Mouse (Mus musculus) fibroblast of lung, adult 2 months (primary cell): Measurements from ENCODE around the gene Yeats2.

ENCODE experiments used
- DNase-seq: peaks from one replicate; pipeline ENCODE4 v3.0.0-alpha.2; 2011; ENCODE audit warnings: low read depth

Gene Yeats2

DNA sequence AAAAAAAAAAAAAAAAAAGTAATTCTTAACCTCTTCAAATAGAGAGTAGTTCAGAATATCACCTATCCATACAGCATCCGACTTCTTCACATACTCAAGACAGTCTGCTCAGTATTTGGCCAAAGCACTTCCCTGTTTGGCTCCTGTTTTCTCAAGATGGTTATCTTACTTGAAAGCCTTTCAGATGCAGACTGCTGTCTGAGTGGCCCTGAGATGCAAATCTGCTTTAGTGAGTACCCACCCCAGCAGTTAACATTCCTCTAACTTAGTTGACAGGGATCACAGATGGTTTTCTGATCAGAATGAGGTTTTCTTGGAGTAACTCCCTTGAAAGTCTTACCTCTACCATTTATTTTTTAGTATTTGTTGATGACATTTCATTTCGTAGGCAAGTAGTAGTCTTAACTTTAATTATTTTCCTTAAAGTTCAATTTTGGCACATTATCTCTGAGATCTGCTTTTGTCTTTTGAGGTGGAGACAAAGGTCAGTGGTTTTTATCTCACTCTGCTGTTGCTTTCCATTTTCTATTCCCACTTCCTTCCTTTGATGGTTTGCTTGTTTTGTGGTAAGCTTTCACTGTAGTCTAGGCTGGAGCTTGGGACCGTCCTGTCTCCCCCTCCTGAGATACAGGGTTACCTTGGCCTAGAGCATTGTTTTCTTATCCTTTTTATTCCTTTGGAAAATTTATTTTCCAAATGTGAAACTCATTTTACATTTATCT is 50.5 kb downstream of the Yeats2 start:
- DNase-seq: no peak

DNA sequence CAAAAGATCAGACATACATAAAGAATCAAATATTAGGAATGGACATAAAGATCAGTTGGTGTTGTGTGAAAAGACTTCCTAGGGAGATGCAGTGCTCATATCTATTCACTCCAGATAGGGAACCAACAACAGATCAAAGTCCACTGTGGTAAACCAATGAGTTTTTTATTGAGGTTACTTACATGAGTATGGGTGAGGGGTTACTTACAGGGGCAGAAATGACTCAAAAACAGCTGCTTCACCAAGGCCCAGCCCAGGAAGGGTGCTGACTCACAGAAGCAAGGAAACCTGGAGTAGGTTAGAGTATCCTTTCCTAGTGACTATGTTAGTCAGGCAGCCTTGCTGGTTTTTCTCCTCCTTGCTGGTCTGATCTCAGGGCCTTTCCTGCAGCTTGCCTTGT is 51.2 kb downstream of the Yeats2 start:
- DNase-seq: no peak

DNA sequence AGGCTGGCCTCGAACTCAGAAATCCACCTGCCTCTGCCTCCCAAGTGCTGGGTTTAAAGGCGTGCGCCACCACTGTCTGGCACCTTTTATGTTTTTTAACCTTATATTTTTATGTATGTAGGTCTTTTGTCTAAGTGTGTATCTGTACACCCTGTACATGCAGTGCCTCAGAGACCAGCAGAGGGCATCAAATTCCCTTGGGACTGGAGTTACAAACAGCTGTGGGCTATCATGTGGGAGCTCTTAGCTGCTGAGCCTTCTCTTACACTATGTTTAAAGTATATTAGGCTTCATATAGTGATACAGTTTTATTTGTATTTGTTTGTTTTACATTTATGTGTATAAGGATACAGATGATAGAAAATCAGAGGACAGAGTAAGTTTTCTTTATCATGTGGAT is 54.7 kb downstream of the Yeats2 start:
- DNase-seq: no peak

DNA sequence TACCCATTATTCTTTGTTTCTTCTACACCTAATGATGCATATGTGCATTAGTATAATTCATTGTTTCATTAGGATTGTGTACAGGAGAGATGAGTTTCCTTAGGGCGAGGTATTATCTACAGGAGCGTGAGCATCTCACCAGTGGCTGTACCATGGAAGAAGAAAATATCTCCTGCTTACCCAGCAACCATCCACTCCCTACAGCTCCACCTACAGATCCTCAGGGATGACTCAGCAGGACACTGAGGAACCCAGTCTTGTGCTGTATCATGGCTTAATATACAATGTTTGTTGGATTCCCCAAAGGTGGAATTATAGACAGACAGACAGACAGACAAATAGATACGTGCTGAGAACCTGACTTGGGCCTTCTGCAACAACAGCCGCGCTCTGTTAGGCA is 56.1 kb downstream of the Yeats2 start:
- DNase-seq: no peak

DNA sequence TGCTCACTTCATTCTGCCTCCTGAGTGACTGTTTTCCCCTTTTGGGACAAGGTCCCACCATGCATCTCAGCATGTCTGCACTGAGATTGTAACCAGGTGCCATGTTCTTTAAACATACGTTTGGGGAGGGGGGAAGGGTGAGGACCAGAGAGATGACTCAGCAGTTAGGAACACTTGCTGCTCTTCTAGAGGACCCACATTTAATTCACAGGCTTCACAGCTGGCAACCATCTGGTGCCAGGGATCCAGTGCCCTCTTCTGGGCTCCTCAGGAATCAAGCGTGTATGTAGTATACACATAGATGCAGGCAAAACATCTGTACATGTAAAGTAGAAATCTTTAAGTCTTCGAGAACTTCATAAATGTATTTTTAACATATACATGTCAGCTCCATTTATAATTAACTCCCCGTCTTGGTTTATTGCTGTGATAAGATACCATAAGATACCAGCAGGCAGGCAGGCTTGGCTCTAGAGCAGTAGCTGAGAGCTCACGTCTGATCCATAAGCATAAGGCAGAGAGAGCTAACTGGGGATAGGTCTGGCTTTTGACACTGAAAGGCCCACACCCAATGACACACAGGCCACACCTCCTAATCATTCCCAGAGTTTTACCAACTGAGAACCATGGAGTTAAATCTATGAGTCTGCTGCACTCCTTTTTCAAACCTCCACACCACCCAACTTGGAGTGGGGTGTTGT is 58.8 kb downstream of the Yeats2 start:
- no peak for DNase-seq

DNA sequence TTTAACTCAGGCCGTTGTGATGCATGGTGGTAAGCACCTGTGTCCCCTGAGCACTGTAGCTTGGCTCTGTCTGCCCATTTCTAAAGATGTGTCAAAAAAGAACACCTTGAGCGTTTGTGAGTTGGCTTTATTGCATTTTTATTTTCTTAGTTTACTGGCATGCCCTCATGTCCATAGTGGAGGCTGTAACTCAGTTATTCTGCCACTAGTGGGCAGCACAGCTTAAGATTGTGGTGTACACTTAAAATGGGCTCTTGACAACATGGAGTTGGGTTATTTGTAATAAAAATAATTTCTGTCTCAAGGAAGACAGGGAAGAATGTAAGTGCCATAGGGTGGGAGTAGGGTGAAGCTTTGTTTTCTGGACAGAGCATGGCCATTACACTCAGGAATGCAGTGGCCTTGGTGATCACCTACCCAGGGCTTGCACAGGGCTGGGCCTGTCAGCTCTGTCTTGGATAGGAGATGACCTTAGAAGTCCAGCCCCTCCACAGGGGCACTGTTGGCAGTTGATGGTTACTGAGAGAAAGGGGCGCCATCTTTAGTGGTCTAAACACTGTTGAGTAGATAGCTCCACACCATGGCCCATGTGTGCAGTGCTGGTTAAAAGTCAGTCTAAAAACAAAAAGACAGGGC is 72.8 kb downstream of the Yeats2 start:
- DNase-seq: peak; percentile 14

DNA sequence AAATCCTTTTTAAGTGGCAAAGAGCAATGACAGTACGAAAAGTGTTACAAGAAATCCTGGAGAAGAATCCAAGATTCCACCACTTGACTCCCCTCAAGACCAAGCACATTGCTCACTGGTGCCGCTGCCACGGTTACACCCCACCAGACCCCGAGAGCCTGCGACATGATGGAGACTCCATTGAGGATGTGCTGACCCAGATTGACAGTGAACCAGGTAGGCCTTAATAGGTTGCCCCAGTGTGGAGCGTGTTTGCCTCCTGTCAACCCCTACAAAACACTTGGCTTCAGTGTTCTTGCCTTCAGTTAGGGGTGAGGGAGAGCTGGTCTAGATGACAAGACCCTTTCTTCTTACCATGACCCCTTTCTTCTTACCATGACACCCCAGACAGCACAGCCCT is 81.9 kb downstream of the Yeats2 start:
- DNase-seq: no peak

DNA sequence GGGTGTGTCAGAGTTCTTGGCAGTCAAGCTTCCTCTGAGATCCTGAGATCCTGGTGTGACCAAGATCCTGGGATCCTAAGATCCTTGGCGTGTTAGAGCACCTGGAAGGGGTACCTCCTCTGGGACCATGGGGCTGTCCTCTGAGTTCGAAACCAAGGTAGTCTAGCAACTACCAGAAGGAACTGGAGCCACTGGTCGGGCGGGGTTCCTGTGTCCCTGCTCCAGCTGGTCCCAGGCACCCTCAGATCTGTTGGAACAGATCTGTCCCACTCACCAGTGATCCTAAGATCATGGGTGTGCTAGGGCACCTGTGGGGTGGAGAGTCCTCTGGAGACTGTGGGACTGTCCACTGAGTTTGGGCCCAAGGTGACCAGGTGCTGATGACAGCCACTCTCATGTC is 85.8 kb downstream of the Yeats2 start:
- no peak for DNase-seq

DNA sequence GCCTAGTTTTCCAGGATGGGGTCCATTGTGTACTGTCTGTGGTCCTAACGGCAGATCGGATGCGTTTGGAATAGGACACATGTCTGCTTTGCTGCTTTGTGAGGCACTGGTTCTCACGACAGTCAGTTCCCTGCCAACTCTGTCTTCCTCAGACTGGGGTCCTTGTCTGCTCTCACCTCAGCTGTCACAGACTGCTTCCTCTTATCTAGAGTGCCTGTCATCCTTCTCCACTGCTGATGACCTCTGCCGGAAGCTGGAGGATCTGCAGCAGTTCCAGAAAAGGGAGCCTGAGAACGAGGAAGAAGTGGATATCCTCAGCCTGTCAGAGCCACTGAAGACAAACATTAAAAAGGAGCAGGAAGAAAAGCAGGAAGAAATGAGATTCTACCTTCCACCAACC is 86.6 kb downstream of the Yeats2 start:
- no peak for DNase-seq

DNA sequence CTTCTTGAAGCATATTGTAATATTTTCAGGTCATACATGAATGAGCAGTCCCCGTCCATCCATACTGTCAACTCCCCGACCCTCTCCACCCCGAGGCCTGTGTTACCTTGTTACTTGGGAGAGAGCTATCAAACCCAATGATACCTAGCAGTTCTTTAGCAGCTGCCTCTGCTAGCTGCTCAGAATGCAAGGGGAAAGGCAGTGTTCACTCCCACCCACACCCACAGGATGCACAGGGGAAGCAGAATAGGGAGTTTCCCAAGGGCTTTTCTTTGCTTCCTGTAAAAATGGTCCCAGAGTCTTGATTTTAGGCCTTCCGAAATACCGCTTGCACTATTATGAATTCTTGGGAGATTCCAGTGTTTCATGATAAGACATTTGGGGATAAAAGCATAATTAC is 87.3 kb downstream of the Yeats2 start:
- no peak for DNase-seq

DNA sequence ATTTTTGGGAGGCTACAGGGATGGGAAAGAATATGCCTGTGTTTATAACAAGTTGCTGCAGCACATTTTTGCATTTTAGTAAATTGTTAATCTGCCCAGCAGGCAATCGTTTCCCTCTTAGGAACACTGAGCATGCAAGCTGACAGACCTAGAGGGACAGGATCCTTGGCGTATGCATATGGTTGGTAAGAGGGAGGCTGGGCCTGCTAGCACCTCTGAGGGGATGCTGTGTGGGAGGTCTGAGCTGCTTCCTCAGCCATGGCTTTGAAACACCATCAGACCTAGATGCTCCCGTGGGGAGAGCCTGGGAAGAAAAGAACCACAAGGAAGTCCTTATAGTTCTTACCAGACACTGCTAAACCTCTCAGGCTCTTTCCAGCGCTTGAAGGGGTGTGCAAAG is 93.5 kb downstream of the Yeats2 start:
- no peak for DNase-seq

DNA sequence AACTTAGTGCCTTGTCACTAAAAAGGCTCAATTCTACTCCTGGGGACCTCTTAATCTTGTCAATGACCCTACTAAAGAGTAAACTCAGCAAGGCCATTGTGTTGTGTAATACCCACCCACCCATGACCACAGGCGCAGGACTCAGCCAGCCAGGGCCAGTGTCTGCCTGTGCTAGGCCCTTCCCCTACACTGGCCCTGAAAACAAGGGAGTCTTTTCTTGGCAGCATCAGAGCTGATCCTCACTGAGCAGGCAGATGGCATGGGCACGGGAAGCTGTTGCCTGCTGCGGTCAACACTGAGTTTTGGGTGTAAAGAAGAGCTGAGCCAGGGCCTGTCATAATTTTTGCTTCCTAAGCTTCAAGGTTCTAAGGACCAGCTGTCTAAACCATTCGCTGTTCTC is 96.6 kb downstream of the Yeats2 start:
- no peak for DNase-seq

DNA sequence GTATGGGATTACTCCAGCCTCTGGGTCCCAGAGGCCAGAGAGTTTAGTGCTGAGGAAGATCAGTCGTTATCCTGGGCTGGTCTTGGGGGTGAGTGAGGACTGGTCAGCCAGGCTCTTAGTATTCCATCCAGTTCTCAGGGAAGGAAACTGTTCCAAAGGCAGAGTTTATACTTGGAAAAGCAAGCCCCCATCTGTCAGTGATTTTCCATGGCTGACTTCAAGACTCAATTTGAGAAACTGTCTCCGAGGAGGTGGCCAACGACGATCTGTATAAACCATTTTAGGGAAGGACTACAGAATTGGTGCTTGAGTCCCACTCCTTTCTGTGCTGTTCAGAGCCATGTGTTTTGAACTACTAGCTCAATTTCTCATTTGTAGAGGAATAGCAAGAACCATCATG is 97.8 kb downstream of the Yeats2 start:
- DNase-seq: no peak

DNA sequence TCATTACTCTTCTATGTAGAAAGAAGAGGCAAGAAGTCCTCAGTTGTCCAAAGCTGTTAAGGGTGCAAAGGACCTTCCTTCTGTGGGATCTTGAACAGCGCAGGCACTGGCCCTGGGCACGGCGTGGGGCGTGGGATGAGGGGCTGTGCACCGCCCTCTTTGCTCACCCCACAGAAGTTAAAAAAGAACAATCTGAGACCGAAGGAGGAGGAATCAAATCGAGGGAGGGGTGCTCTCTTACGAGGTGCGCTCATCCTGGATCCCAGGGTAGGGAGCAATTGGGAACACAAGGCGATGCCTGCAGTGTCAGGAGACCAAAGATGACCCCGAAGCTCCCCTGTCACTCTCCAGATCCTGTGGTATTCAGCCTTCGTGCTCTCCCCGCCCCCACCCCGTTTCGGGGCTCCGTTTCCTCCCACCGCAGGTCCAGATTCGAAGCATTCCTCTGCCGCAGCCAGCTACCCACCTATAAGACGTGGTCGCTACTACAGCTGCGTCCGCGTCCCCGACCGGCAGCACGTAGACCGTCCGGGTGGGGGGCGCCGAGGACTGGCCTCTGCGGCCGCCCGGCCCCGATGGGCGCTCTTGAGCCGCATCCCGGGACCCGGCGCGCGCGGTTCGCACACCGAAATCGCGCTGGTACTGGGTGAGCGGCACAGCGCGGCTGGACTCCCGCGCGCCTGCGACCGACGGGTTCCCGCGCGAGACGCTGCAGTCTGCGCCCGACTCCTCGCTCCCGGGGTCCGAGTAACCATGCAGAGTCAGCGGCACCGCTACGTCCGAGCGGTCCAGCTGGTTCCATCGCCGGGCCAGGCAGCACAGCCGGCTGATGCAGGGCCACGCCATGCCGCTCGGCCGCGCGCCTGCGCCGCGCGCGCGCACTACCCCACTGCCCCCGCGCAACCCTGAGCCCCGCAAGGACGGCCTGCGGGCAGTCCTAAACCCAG is 99.9 kb downstream of the Yeats2 start, which contains the start of gene Map6d1:
TSS of gene Map6d1 (minus strand) at position 891 of the 947 bp plus-strand sequence.
- DNase-seq: no peak

DNA sequence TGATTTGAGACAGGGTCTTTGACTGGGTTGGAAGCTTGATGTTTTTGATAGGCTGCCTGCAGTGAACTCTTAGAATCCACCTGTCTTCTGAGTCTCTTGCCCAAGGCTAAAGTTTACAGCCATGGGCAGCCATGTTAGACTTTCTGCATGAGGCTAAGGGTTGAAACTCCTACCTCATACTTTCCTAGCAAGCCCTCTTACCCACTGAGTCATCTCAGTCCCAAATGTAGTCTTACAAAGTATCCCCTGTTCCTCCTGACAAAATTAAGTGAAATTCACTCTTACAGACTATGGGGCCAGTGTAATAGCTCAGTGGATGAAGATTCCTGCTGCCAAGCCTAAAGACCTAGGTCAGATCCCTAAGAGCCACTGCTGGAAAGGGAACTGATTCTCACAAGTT is 106.2 kb downstream of the Yeats2 start:
- DNase-seq: no peak

DNA sequence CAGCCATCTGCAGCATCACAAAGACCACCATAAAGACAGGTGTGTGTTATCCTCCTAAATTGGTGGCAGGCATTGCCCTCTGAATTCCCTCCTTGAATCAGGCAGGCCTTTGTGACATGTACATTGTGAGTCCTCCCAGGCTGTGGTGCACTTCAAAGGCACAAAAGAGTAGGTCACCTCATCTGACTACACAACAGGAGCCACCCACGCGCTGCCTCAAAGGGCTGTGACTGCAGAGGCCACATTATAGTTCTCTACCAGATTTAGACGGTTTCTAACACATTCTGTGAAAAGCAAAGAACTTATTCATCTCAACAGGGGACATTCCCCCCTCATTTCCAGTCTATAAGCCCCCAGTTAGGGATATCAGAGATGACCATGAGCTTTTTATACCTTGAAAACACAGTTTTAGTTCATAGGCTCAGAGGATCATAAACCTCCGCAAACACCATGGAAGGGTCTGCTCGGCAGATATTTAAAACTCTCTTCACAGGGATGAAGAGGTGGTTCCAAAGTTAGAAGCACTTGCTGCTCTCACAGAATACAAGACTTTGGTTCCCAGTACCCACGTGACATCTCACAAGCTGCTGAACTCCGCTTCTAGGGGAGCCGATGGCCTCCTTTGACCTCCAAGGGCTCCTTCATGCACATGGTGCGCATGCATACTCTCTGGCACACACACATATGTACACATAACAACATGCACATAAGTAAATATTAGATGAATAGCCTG is 107.7 kb downstream of the Yeats2 start:
- DNase-seq: no peak

DNA sequence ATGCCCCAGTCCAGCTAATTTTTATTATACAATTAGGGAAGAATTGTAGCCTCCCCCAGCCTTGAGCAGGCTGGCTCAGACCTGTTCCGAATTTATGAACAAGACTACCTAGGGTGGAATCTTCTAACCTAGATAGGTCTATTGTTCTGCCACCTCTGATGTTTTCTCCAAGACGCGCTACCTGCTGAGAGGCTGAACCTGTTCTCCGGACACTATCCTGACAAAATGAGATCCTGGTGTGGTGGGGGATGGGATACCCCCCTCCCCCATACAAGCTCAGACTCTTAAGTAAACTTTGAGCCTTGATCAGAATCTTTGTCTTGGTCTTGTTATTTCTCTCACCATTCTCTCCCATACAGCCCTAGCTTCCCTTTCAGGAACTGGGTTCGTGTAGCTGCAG is 117.1 kb downstream of the Yeats2 start:
- no peak for DNase-seq

DNA sequence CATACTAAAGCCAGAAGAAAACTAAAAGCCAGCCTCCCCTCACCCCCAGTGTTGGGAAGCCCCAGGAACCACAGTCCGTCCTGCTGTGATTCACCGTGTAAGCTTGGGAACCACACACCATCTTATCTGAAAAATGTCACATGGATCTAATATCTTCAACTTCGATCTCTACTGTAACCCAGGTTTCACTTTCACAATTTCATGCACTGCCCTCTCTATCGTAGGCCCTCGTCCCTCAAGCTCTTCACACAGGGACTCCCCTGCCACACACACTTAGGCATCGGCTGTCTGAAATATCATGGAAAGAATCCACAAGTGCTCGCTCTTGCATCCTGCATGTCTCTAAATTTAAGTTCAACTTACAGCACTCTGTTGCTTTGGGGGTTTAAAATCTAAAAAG is 124.2 kb downstream of the Yeats2 start:
- DNase-seq: no peak

DNA sequence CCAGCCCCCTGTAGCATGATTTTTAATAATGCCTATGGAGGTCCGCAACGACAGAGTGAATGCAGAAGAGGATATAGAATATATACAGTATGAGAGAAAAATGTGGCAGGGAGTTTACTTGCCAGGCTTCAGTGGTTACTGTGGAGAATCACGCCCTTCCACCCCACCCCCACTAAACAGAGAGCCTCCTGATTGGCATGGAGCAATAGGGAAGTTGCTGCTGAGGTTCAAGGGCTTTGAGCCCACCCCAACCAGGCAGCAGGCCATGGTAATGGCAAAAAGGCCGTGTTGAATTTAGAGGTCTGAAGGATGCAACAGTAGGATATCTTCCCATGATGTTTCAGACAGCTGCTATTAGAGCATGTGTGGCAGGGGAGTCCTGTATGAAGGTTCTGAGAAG is 130.5 kb downstream of the Yeats2 start:
- no peak for DNase-seq

DNA sequence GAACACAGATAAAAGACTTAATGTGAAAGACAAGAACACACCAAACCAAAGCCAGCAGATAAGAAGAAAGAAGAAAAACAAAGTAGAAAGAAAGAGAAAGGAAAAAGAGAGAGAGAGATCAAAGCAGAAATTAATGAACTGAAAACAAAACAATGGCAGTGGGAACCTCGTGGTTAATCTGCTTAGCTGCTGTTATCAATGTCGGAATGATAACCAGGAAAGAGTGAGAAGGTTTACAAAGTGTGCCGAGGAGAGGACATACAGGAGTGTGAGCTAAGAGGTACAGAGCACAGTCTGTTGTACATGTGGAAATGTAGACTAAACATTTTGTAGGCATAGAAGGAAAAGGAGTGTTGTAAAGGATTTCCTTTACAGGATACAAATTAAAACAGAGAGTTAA is 132.1 kb downstream of the Yeats2 start:
- DNase-seq: no peak

DNA sequence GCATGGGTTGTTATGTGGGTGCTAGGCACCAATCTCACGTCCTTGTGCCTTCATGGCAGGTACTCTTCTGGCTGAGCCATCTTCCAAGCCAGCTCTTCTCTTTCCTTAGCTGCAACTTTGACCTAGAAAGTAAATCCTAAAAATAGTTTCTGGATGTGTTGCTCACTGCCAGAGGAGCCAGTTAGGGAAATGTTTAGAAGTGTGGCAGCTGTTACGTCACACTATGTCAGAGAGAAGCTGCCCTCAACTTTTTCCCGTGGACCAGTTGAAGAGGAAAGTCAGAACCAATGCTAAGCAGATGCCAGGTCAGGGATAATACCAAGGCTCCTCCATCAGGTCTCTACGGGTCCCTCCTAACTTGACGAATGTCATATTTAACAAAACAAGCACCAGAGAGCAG is 138.5 kb downstream of the Yeats2 start:
- no peak for DNase-seq

DNA sequence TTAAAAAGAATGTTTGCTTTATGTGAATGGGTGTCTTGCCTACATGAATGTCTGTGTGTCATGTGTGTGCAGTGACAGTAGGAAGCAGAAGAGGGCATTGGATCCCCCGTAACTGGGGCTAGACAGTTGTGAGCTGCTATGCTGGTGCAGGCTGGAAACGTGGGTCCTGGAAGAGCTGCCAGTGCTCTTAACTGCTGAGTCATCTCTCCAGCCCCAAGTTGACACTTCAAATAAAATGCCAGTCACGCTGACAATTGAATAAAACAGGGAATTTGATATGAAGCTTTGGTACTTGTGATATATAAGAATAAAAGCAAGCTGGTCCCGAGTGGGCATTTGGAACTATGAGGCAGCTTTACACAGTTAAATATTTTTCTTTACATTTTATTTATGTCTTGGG is 139.4 kb downstream of the Yeats2 start:
- DNase-seq: no peak
